Mouse (Mus musculus): ENCODE measurements at regions not wholly inside any gene's neighbourhood (a gene's known extent, or its start where the extent isn't known, plus 50 kb on each side); places are given as distances from the start of the nearest gene placed in this dataset.

GRCm38 (mm10) chr1:45090841-45091535 is 220.3 kb upstream of the Col3a1 start:
- TF ChIP-seq CTCF (IDR thresholded peaks at IDR 0.05; ENCODE audit: low read depth, low read length) (no peak), POLR2A (IDR thresholded peaks at IDR 0.05; ENCODE audit: extremely low read depth, insufficient read depth, low read length) (no peak)

All from liver, adult 2 months (tissue).